Mouse (Mus musculus) midbrain, embryonic 16.5 days (tissue): Measurements from ENCODE around the gene Tes3-ps. TPM values are rescaled to one million over a fixed set of nuclear protein-coding genes. Genes with fewer than 3 reads are reported as not detected.

ENCODE experiments used
- ATAC-seq: fragments of 200-750 bp; cut with Nextera tagmentation; 2 replicates; pipeline ENCODE4 v1.8.0; 2017; ENCODE audit warnings: moderate TSS enrichment
- H3K27ac ChIP-seq: fragments of 300-500 bp; sonication (generic); 2 replicates; pipeline ENCODE4 v1.5.1; 2014; ENCODE audit warnings: mild to moderate bottlenecking, low read length, mixed read lengths
- H3K27me3 ChIP-seq: fragments of 300-500 bp; sonication (generic); 2 replicates; pipeline ENCODE4 v1.6.1; 2014; ENCODE audit warnings: low read depth, low read length, mixed read lengths; ENCODE audit not compliant: control insufficient read depth, insufficient read depth
- H3K36me3 ChIP-seq: fragments of 300-500 bp; sonication (generic); 2 replicates; pipeline ENCODE4 v1.6.1; 2014; ENCODE audit warnings: mild to moderate bottlenecking, low read length, moderate library complexity, mixed read lengths; ENCODE audit not compliant: control insufficient read depth, insufficient read depth
- H3K4me1 ChIP-seq: fragments of 300-500 bp; sonication (generic); 2 replicates; pipeline ENCODE4 v1.6.1; 2014; ENCODE audit warnings: mild to moderate bottlenecking, low read length, mixed read lengths; ENCODE audit not compliant: control insufficient read depth, insufficient read depth
- H3K4me2 ChIP-seq: fragments of 300-500 bp; sonication (generic); 2 replicates; pipeline ENCODE4 v1.6.1; 2014; ENCODE audit warnings: mild to moderate bottlenecking, low read length, mixed read lengths
- H3K4me3 ChIP-seq: fragments of 300-500 bp; sonication (generic); 2 replicates; pipeline ENCODE4 v1.5.1; 2014; ENCODE audit warnings: low read depth, mild to moderate bottlenecking, low read length, moderate library complexity, mixed read lengths
- H3K9ac ChIP-seq: fragments of 300-500 bp; sonication (generic); 2 replicates; pipeline ENCODE4 v1.6.1; 2014; ENCODE audit warnings: low read depth, low read length, mixed read lengths
- H3K9me3 ChIP-seq: fragments of 300-500 bp; sonication (generic); replicated peaks from 2 replicates; pipeline ENCODE4 v1.6.1; 2014; ENCODE audit warnings: mild to moderate bottlenecking, low read length, mixed read lengths; ENCODE audit not compliant: control insufficient read depth, poor library complexity, severe bottlenecking
- WGBS: fragments of 180-500 bp; shearing (Covaris S2); extraction: QIAGEN DNeasy Blood & Tissue Kit; methylation state at CpG from one replicate; pipeline ENCODE4 v1.1.7; 2014; 5-methylcytosine and 5-hydroxymethylcytosine counted together
- polyA plus RNA-seq: library from polyadenylated mRNA; unstranded; fragments of >200 nt; fragmentation: Nextera tagmentation; extraction: Ambion mirVana; gene quantifications from 2 replicates; pipeline ENCODE4 v1.2.1, GENCODE M21; 2015

Tes3-ps gene
- polyA plus RNA-seq, 1 experiment from 2014 or later = 0.53 TPM

DNA sequence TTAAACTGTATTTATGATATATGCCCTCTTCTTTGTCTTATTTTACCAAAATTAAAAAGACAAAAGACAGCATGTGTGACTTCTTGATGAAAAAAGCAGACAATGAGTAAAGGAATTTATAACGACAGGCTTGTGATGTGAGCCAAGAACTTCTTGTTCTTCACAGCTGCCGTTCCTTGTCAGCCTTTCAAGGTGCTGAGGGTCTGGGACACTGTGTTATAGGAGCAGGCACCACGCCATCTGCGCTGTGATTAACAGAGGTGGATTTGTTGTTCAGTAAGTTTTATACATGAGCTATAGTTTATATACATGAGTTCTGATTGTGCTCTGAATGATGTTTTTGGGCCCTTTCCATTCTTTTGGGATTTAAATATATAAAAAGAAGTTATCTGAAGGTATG is 13.7 kb upstream of the Tes3-ps start:
- Histone ChIP-seq H3K36me3 (no peaks in the 10 kb centered on the region), H3K27me3 (no peaks in the 10 kb centered on the region), H3K4me2 (no peak overlapping the region), H3K27ac (no peak overlapping the region), H3K9ac (no peak overlapping the region), H3K4me3 (no peak overlapping the region), H3K4me1 (no peaks in the 10 kb centered on the region), H3K9me3 (no peaks in the 10 kb centered on the region)
- 87% methylated on average over 4 of the region's 4 CpGs for WGBS
- ATAC-seq = no peak

DNA sequence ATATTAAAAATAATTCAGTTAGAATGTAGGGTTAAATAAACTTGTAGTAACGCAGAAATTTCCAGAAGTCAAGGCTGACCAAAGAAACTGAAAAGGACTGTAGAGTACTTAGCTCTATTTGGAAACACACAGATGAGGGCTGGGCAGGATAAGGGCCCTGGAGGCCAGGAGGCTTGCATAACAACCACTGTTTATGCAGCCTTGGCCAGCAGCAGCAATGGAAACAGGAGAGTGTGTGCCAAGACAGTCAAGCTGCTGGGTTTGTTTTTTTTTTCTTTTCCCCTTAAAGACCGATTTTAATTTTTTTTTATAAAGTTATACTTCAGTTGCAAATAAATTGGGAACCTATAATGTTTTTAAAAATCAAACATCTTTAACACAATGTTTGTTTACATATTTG is 13.1 kb upstream of the Tes3-ps start:
- 74% methylated on average over 2 of the region's 2 CpGs for WGBS
- no peak overlapping the region for H3K4me3 ChIP-seq
- H3K36me3 ChIP-seq = no peaks in the 10 kb centered on the region
- no peak overlapping the region for H3K9ac ChIP-seq
- H3K4me2 ChIP-seq = no peak overlapping the region
- no peak overlapping the region for H3K27ac ChIP-seq
- H3K4me1 ChIP-seq = no peaks in the 10 kb centered on the region
- no peaks in the 10 kb centered on the region for H3K9me3 ChIP-seq
- no peak for ATAC-seq
- no peaks in the 10 kb centered on the region for H3K27me3 ChIP-seq

DNA sequence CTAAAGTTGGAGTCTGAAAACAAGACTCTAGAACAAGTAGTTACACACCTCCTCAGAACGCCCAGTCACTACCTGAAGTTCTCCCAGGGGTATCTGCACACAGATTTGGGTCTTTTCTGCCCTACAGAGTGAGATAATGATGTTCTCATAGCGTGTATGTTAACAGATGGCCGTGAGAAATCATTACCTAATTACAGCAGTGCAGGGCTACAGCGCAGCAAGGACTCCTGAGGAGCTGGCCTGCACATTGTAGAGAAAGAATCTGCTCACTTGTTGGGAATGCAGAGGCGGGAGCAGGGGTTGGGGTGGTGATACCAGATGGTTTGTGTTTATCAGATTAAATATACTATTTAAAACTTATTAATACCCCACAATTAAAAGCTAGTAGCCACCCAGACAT is 12.6 kb upstream of the Tes3-ps start:
- H3K36me3 ChIP-seq = no peaks in the 10 kb centered on the region
- ATAC-seq = no peak
- H3K4me3 ChIP-seq = no peak overlapping the region
- H3K27ac ChIP-seq = no peak overlapping the region
- no peaks in the 10 kb centered on the region for H3K9me3 ChIP-seq
- no peak overlapping the region for H3K4me2 ChIP-seq
- WGBS = 61% methylated on average over 5 of the region's 5 CpGs
- H3K4me1 ChIP-seq = no peaks in the 10 kb centered on the region
- H3K9ac ChIP-seq = no peak overlapping the region
- H3K27me3 ChIP-seq = no peaks in the 10 kb centered on the region

DNA sequence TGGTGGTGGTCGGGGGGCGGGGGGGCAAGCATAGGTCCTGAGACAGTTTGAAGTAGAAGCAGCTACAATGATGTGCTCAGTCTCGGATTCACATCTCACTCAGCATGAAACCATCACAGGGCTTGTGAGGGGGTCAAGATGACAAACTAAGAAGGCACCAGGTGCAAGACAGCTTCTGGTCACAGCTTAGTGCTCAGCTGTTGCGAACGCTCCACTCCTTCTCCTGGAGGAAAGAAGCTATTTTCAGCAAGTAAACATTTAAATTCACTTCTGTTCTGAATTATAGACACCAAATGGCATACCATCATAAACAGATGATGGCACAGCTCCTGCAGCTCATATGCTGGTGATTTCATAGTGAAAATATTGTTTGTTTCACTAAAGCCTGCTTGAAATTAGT is 7.7 kb upstream of the Tes3-ps start:
- Histone ChIP-seq H3K36me3 (no peaks in the 10 kb centered on the region), H3K9me3 (no peaks in the 10 kb centered on the region), H3K27me3 (no peaks in the 10 kb centered on the region), H3K4me1 (no peaks in the 10 kb centered on the region), H3K4me3 (no peak overlapping the region), H3K9ac (no peak overlapping the region), H3K27ac (no peak overlapping the region), H3K4me2 (no peak overlapping the region)
- 85% methylated on average over 5 of the region's 5 CpGs for WGBS
- no peak for ATAC-seq

DNA sequence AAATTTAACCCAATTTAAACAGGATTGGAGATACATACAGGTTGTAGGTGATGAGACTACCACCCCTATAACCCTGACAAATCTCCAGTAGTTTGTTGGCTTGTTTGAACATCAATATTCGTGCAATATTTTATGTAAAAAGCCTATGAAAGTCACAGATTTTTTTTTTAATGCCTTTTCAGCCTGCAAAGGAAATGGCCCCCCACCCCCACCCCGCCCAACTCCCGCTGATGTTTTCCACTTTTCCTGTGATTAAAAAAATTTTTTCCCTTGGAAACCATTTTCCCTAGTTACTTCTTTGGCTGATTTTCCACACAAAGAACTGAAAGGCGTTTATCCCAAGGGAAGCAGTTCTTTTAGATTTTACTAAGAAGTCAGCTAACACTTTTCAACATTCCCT is 11.4 kb downstream of the Tes3-ps start, which contains the start of gene Ecm2:
TSS of gene Ecm2 (plus strand) at position 301 of the 400 bp plus-strand sequence.
- H3K36me3 ChIP-seq = no peaks in the 10 kb centered on the region
- H3K27ac ChIP-seq = no peak within 1 kb of the TSS
- H3K4me1 ChIP-seq = no peaks in the 10 kb centered on the region
- no peak for ATAC-seq
- 23% methylated on average over 4 of the region's 4 CpGs for WGBS
- no peak within 1 kb of the TSS for H3K4me3 ChIP-seq
- no peaks in the 10 kb centered on the region for H3K9me3 ChIP-seq
- no peak within 1 kb of the TSS for H3K9ac ChIP-seq
- no peaks in the 10 kb centered on the region for H3K27me3 ChIP-seq
- H3K4me2 ChIP-seq = no peak within 1 kb of the TSS

DNA sequence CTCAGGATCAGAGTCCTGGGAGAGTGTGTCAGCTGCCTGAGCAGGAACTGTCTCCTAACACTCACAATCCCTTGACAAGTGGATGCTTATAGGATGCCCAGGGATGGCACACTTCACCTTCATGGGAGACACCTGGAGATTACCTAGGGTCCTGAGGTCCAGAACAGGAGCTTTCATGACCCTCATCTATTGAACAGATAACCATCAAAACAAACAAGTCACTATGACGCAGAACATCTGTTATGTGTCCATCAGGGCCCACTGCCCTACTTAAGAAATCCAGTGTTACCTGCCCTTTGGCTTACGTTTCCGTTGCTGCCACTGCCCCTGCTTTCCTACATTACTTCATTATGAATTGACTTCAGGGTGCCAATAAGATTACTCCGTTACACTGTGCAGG is 12.7 kb downstream of the Tes3-ps start:
- 86% methylated on average over 4 of the region's 4 CpGs for WGBS
- Histone ChIP-seq H3K4me3 (no peak overlapping the region), H3K4me2 (no peak overlapping the region), H3K27me3 (no peaks in the 10 kb centered on the region), H3K4me1 (no peaks in the 10 kb centered on the region), H3K27ac (no peak overlapping the region), H3K36me3 (no peaks in the 10 kb centered on the region), H3K9ac (no peak overlapping the region), H3K9me3 (no peaks in the 10 kb centered on the region)
- no peak for ATAC-seq

DNA sequence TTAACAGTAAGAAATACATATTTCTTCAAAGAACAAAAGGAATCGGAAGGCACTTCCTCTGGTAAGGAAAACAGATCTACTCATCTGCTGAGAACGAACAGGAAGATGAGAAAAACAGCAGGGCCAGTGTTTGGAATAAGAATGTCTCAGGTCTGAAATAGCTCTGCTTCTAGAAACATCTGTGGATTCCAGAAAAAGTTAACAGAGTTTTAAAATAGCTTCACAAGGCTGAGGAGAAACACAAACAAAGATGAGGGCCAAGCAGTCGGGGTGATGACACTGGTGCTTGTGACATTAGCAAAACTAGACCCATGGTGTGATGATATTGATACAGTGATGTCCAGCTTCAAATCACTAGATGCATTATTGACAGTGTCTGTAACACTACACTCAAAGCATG is 14.1 kb downstream of the Tes3-ps start:
- Histone ChIP-seq H3K27ac (no peak overlapping the region), H3K36me3 (no peaks in the 10 kb centered on the region), H3K4me3 (no peak overlapping the region), H3K4me2 (no peak overlapping the region), H3K4me1 (no peaks in the 10 kb centered on the region), H3K9ac (no peak overlapping the region), H3K9me3 (no peaks in the 10 kb centered on the region), H3K27me3 (no peaks in the 10 kb centered on the region)
- WGBS = 85% methylated on average over 3 of the region's 3 CpGs
- no peak for ATAC-seq

DNA sequence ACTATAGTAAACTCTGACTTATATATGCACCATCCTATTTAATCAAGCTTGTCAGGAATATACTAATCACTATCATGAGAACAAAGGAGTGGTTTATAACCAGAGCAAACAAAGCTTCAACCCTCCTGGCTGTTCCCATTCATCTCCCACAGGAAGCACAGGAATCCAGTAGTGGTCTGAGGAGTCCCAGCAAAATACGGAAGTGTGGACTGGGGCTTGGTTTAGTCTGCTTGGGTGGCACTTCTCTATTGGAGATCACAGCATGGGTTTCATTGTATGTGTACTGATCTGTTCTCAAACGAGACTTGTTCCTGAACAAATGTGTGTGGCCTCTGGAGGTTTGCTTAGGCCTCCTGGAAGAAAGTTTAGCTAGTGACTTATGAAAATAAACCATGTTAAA is 25.6 kb downstream of the Tes3-ps start:
- Histone ChIP-seq H3K4me1 (no peaks in the 10 kb centered on the region), H3K4me3 (no peak overlapping the region), H3K4me2 (no peak overlapping the region), H3K27me3 (no peaks in the 10 kb centered on the region), H3K9ac (no peak overlapping the region), H3K9me3 (no peaks in the 10 kb centered on the region), H3K27ac (no peak overlapping the region), H3K36me3 (no peaks in the 10 kb centered on the region)
- no peak for ATAC-seq
- WGBS = 36% methylated on average over 2 of the region's 2 CpGs

DNA sequence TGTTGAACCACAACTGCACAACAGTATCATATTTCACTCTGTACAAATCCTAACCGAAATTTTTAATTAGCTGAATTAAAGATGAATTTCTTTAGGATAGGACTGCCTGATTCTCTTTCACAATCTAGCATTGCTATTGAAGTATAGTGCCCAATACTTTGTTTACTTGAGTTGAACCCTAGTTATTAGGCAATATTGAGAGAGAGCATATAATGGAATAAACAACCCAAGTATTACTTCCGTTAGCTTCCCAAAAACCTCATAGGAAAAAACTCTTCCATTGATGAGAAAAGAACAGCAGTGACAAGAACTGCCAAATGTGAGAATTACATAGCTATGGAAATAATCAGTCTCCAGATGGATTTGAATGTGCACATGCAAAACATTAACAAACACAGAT is 33.1 kb downstream of the Tes3-ps start:
- no peak overlapping the region for H3K27ac ChIP-seq
- no peaks in the 10 kb centered on the region for H3K36me3 ChIP-seq
- no peak overlapping the region for H3K4me2 ChIP-seq
- no peaks in the 10 kb centered on the region for H3K4me1 ChIP-seq
- H3K4me3 ChIP-seq = no peak overlapping the region
- no peak overlapping the region for H3K9ac ChIP-seq
- WGBS = 95% methylated on average over 2 of the region's 2 CpGs
- H3K27me3 ChIP-seq = no peaks in the 10 kb centered on the region
- ATAC-seq = no peak
- no peaks in the 10 kb centered on the region for H3K9me3 ChIP-seq

DNA sequence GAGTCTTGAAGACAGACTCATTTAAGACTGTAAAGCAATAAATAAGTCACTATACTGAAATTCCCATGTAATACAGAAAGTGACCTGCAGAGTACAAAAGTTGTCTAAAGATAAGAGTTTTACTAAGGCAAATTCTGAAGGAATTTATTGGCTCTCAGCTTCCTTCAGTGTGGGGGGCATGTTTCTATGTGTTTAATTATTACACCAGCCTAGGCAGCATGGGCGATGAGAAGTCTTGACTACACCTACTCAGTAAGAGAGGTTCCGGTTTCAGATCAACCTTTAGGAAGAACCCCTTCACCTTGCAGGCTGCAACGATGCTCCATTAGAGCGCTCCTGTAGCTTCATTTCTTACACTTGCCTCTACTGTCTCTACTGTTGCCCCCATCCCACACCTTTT is 37.5 kb downstream of the Tes3-ps start:
- WGBS = 97% methylated on average over 4 of the region's 4 CpGs
- Histone ChIP-seq H3K4me1 (no peaks in the 10 kb centered on the region), H3K4me2 (no peak overlapping the region), H3K9ac (no peak overlapping the region), H3K9me3 (no peaks in the 10 kb centered on the region), H3K27ac (no peak overlapping the region), H3K4me3 (no peak overlapping the region), H3K36me3 (no peaks in the 10 kb centered on the region), H3K27me3 (no peaks in the 10 kb centered on the region)
- ATAC-seq = no peak
